Mouse (Mus musculus) urinary bladder, postnatal 4 days (tissue): ENCODE results near the gene Reps1.
"Not testable (repeated sequence)": the region's sequence is repeated elsewhere in the genome, so short reads cannot be mapped to it uniquely, and the experiment has no call there.

Source experiments
- DNase-seq, 2 experiments: peaks; one replicate each; pipeline ENCODE4 v3.0.0; 2021 to 2022; ENCODE audit warnings: low spot score in 2 of 2

Gene Reps1

GRCm38 (mm10) chr10:18064606-18065228 lies 9.1 kb downstream of the Reps1 start:
- DNase-seq = no peak

GRCm38 (mm10) chr10:18066031-18066439 lies 10.4 kb downstream of the Reps1 start:
- no peak for DNase-seq

- DNase-seq = no peak
Observed at GRCm38 (mm10) chr10:18067761-18068446, 12.2 kb downstream of the Reps1 start.

- DNase-seq = no peak
Observed at GRCm38 (mm10) chr10:18068880-18069279, 13.2 kb downstream of the Reps1 start.

- DNase-seq = no peak
Observed at GRCm38 (mm10) chr10:18069576-18069975, 13.9 kb downstream of the Reps1 start.

- DNase-seq = no peak
Observed at GRCm38 (mm10) chr10:18070144-18070543, 14.5 kb downstream of the Reps1 start.

- no peak for DNase-seq
Observed at GRCm38 (mm10) chr10:18070616-18071015, 15.0 kb downstream of the Reps1 start.

GRCm38 (mm10) chr10:18072871-18073270 lies 17.2 kb downstream of the Reps1 start:
- DNase-seq = no peak

GRCm38 (mm10) chr10:18074383-18075075 lies 18.9 kb downstream of the Reps1 start:
- no peak for DNase-seq

- DNase-seq = no peak
Observed at GRCm38 (mm10) chr10:18075845-18076244, 20.2 kb downstream of the Reps1 start.

GRCm38 (mm10) chr10:18081536-18081935 lies 25.9 kb downstream of the Reps1 start:
- no peak for DNase-seq

GRCm38 (mm10) chr10:18082772-18083171 lies 27.1 kb downstream of the Reps1 start:
- no peak for DNase-seq

GRCm38 (mm10) chr10:18090691-18091090 lies 35.0 kb downstream of the Reps1 start:
- DNase-seq = no peak

GRCm38 (mm10) chr10:18102166-18102565 lies 46.5 kb downstream of the Reps1 start:
- no peak for DNase-seq

GRCm38 (mm10) chr10:18107471-18107870 lies 51.8 kb downstream of the Reps1 start:
- DNase-seq = no peak

- no peak for DNase-seq
Observed at GRCm38 (mm10) chr10:18110940-18111339, 55.3 kb downstream of the Reps1 start.

- DNase-seq = no peak
Observed at GRCm38 (mm10) chr10:18113473-18114093, 57.9 kb downstream of the Reps1 start.

GRCm38 (mm10) chr10:18118336-18118735 lies 62.7 kb downstream of the Reps1 start:
- DNase-seq = no peak

- no peak for DNase-seq
Observed at GRCm38 (mm10) chr10:18130276-18130675, 74.6 kb downstream of the Reps1 start.

GRCm38 (mm10) chr10:18131666-18132650 lies 76.3 kb downstream of the Reps1 start:
- no peak for DNase-seq

GRCm38 (mm10) chr10:18138853-18139503 lies 83.3 kb downstream of the Reps1 start:
- DNase-seq = not testable (repeated sequence)
